Mouse (Mus musculus): ENCODE measurements around the gene Sh2d2a.
"Not testable (repeated sequence)": the region's sequence is repeated elsewhere in the genome, so short reads cannot be mapped to it uniquely, and the experiment has no call there.

Gene Sh2d2a

DNA sequence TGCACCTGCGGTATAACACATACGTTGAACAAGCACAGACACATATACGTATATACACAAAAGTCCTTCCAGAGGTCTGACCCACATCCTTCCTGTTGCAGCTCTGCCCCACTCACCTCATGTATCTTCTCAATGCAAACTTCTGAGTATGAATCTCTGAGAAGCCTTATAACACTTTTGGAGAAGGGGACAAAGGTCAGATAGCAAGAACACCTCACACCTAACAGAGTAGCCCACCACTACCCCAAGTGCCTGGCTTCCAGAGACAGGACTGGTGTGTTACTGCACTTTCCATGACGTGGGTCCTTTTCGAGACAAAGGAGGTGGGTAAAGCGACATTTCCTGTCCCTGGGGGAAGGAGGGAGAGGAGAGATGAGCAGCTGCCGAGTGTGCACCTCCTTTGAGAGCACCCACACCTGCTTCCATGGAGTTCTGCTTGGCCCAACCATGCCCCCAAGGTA lies at the start of gene Sh2d2a:
Gene Sh2d2a, plus strand, starts transcription at position 106 of the 461 bp plus-strand sequence.
- DNase-seq (ENCODE audit: low read depth, low spot score) = no peak

- DNase-seq (ENCODE audit: low read depth, low spot score) = no peak
These were observed 44.9 kb upstream of the Sh2d2a start for GRCm38 (mm10) chr3:87801681-87802080.

- no peak for DNase-seq (ENCODE audit: low read depth, low spot score)
These were observed 42.4 kb upstream of the Sh2d2a start for GRCm38 (mm10) chr3:87804038-87804677.

GRCm38 (mm10) chr3:87809322-87809962 lies 37.1 kb upstream of the Sh2d2a start:
- no peak for DNase-seq (ENCODE audit: low read depth, low spot score)

DNA sequence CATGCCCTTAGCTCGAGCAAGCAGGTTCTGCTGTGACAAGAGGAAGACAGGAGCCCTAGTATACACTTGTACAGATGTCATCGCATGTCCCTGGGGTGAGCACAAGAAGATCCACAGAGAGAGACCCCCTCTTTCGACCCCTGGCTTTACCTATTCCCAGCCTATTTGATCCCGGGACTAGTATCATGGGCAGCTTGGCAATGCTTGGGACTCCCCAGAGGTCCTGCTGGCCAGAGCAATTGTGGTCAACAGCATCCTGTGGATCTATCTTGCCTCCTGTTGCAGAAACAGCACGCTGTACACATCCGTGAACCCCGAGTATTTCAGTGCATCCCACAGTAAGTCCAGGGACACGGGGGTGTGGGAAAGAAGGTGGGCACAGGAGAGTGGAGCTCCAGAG lies 35.3 kb upstream of the Sh2d2a start:
- DNase-seq (ENCODE audit: low read depth, low spot score) = no peak

DNA sequence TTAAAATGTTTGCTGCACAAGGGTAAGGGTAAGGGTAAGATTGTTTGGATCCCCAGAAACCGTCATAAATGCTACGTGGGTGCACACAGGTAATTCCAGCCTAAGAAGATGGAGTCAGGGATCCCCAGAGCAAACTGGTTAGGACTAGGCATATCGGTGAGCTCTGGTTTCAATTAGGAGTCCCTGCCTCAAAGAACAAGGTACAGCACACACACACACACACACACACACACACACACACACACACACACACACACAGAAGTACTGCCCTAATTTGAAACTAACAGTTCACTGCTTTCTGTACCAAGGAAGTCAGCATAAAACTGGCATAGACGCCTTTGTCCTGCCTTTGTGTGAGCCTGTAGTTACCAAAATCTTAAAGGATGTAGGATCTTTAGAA lies 34.1 kb upstream of the Sh2d2a start:
- DNase-seq (ENCODE audit: low read depth, low spot score) = no peak

DNA sequence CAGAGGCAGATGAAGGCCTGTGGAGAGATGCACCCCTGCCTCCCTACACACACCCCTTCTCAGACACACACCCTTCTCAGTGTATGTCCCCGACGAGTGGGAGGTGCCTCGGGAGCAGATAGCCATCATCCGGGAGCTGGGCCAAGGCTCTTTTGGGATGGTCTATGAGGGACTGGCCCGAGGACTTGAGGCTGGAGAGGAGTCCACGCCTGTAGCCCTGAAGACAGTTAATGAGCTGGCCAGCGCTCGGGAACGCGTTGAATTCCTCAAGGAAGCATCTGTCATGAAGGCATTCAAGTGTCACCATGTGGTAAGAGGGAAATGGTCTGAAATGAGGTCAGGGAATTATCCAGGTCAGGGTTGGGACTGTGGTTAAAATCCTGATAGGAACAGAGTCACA lies 33.7 kb upstream of the Sh2d2a start:
- no peak for DNase-seq (ENCODE audit: low read depth, low spot score)

DNA sequence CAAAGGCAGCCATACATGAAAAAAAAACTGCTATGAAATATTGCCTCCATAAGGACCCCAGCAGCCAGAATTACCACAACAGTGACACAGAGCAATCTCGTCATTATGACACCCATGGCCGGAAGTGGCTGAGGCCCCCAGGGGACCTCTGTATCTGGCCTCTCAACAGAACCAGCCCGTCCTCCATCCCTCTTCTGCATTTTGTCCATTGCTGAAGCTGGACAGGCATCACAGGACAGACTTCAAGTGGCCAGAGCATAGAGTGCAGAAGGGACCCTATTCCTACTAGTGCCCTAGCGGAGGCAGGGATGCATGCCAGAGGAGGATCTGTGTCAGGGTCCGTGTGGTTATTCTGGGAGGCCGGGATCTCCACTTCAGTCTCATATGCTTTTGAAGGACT lies 30.4 kb upstream of the Sh2d2a start:
- no peak for DNase-seq (ENCODE audit: low read depth, low spot score)

DNA sequence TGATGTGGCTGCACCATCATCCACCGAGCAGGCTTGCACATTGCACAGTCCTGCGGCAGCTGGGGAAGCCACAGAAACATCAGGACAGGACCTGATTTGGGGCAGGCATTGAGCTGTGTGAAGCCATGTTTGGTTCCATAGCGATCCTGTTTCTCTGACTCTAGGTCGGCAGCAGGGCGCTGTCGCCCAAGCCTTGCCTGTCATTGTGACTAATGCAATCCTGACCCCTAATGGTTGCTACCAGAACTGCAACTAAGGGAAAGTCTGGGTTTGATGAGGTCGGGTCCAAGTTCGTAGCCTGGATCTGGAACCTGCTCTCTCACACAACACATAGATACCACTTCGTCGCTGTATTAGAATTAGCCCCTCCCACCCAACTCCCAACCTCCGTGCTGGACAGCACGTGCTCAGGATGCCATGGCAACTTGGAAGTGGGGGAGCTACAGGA lies 29.9 kb upstream of the Sh2d2a start:
- DNase-seq (ENCODE audit: low read depth, low spot score) = no peak

DNA sequence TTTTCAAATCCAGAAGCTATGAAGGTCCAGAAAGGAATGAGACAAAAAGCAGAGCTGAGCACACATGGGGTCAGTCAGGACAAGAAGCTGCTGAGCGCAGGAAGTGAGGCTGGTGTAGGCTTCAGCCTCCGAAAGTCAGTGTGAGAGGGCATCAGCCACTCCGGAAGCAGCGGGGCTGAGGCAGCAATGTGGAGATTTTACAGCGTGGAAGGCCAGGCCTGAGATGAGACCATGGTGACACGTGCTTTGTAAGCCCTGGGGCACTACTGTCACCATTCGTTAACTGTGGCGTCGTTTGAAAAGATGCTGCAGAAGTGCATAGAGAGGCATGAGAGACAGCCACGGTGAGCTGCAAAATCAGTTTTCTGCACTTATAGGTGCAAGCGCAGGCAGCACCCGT lies 28.3 kb upstream of the Sh2d2a start:
- no peak for DNase-seq (ENCODE audit: low read depth, low spot score)

DNA sequence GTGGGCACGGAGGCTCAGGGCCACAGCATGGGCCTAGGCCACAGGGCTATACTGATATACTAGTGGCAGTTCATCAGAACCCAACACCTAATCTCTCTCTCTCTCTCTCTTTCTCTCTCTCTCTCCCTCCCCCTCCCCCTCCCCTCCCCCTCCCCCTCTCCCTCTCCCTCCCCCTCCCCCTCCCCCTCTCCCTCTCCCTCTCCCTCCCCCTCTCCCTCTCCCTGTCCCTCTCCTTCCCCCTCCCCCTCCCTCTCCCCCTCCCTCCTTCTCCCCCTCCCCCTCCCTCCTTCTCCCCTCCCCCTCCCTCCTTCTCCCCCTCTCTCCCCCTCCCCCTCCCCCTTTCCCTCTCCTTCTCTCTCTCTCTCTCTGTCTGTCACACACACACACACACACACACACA lies 22.3 kb upstream of the Sh2d2a start, which contains the start of gene Pear1:
Gene Pear1, minus strand, starts transcription at position 101 of the 400 bp plus-strand sequence.
- not testable (repeated sequence) for DNase-seq (ENCODE audit: low read depth, low spot score)

DNA sequence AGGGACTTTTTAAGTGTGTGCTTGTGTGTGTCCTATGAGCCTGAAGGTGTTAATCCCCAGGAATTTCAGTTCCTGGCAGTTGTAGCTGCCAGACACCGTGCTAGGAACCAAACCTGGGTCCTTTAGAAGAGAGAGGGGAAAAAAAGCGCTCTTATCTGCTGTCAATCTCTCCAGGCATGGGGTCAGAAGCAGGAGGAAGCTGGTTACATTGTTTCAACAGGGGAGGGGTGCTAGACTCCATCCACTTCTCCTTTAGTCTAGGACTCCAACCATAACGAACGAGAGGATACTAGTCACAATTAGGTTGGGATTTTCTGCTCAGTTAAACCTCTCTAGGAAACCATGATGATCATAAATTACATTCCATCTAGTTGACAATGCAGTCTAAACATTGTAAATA lies 18.1 kb upstream of the Sh2d2a start:
- no peak for DNase-seq (ENCODE audit: low read depth, low spot score)

GRCm38 (mm10) chr3:87829025-87829424 lies 17.5 kb upstream of the Sh2d2a start:
- no peak for DNase-seq (ENCODE audit: low read depth, low spot score)

- no peak for DNase-seq (ENCODE audit: low read depth, low spot score)
These were observed 14.3 kb upstream of the Sh2d2a start for GRCm38 (mm10) chr3:87832109-87832859.

DNA sequence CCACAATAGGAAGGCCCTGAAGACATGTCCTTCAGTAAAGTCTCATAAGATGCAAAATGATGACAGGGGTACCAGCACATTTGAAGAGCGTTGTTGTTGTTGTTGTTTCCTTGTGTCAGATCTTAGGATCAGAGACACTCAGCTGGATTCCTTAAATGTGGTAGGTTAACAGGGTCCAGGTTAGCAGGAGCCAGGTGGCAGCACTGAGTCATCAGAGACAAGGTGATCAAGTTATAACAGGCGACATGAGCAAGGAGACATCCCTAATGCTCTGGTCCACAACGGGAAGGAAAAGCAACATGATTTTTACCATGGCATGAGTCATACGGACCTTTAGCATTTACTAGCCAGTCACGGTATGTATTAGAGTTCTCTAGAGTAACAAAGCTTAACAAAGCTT lies 13.1 kb upstream of the Sh2d2a start:
- no peak for DNase-seq (ENCODE audit: low read depth, low spot score)

DNA sequence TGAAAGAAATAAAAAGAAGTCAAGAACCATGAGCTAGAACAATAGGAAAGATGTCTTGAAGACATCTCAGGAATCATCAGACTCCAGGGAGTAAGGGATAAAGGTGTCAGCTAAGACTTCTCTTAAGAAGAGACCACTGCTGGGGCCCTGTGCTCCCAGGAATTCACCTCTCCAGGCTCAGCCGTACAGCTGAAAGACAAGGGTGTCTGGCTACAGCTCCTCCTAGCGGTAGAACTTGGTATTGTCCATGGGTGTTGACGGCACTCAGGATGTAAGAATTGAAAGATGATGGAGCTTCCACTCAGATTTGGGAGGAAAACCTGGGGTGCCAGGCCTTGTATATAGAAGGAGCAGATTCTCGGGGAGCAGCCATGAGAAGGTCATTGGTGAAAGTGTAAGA lies 7.9 kb upstream of the Sh2d2a start:
- no peak for DNase-seq (ENCODE audit: low read depth, low spot score)

- no peak for DNase-seq (ENCODE audit: low read depth, low spot score)
These were observed 5.7 kb upstream of the Sh2d2a start for GRCm38 (mm10) chr3:87840858-87841257.

DNA sequence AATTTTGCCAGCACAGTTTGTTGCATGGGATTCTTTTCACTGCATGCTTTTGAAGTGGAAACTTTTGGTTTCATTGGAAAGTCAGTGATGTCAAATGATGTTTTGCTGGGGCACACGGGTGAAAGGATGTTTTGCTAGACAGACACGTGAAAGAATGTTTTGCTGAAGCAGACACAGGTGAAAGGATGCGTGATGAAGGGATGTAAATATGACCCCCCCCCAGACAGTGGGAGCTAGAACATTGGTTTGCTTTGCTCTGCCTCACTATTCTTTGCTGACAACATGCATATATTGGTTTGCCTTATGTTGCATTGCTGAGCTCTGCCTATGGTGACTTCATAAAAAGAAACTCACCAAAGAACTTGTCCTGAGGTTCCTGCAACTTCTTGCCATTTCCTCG lies 1.6 kb upstream of the Sh2d2a start:
- DNase-seq (ENCODE audit: low read depth, low spot score) = no peak

- no peak for DNase-seq (ENCODE audit: low read depth, low spot score)
These were observed 369 bp upstream of the Sh2d2a start for GRCm38 (mm10) chr3:87846186-87846585.

GRCm38 (mm10) chr3:87847680-87848079 lies 1.1 kb downstream of the Sh2d2a start:
- no peak for DNase-seq (ENCODE audit: low read depth, low spot score)

GRCm38 (mm10) chr3:87849117-87849516 lies 2.6 kb downstream of the Sh2d2a start:
- DNase-seq (ENCODE audit: low read depth, low spot score) = no peak

GRCm38 (mm10) chr3:87854795-87855568 lies 8.4 kb downstream of the Sh2d2a start:
- no peak for DNase-seq (ENCODE audit: low read depth, low spot score)
